Mouse (Mus musculus) neural tube, embryonic 15.5 days (tissue): Measurements from ENCODE around the gene Pdzrn4. TPM values are rescaled to one million over a fixed set of nuclear protein-coding genes. Genes with fewer than 3 reads are reported as not detected.
A peak's percentile ranks its signal among the peaks of the same experiment; 100 is the strongest.
"Not testable (repeated sequence)": the region's sequence is repeated elsewhere in the genome, so short reads cannot be mapped to it uniquely, and the experiment has no call there.

Experiments
- ATAC-seq: fragments of 200-750 bp; cut with Nextera tagmentation; 2 replicates; pipeline ENCODE4 v1.8.0; 2017; ENCODE audit warnings: mild to moderate bottlenecking, moderate TSS enrichment, moderate library complexity; ENCODE audit not compliant: low FRiP score
- H3K27ac ChIP-seq: fragments of 300-500 bp; sonication (generic); replicated peaks from 2 replicates; pipeline ENCODE4 v1.5.1; 2015; ENCODE audit warnings: mild to moderate bottlenecking, inconsistent platforms
- H3K27me3 ChIP-seq: fragments of 300-500 bp; sonication (generic); replicated peaks from 2 replicates; pipeline ENCODE4 v1.6.1; 2015; ENCODE audit warnings: inconsistent platforms
- H3K36me3 ChIP-seq: fragments of 300-500 bp; sonication (generic); 2 replicates; pipeline ENCODE4 v1.6.1; 2015; ENCODE audit warnings: inconsistent platforms
- H3K4me1 ChIP-seq: fragments of 300-500 bp; sonication (generic); 2 replicates; pipeline ENCODE4 v1.6.1; 2015; ENCODE audit warnings: inconsistent platforms
- H3K4me2 ChIP-seq: fragments of 300-500 bp; sonication (generic); 2 replicates; pipeline ENCODE4 v1.6.1; 2015; ENCODE audit warnings: inconsistent platforms, mild to moderate bottlenecking, moderate library complexity
- H3K4me3 ChIP-seq: fragments of 300-500 bp; sonication (generic); replicated peaks from 2 replicates; pipeline ENCODE4 v1.5.1; 2015; ENCODE audit warnings: mild to moderate bottlenecking, inconsistent platforms
- H3K9ac ChIP-seq: fragments of 300-500 bp; sonication (generic); replicated peaks from 2 replicates; pipeline ENCODE4 v1.6.1; 2015; ENCODE audit warnings: mild to moderate bottlenecking, inconsistent platforms
- H3K9me3 ChIP-seq: fragments of 300-500 bp; sonication (generic); replicated peaks from 2 replicates; pipeline ENCODE4 v1.6.1; 2016; ENCODE audit warnings: inconsistent platforms
- WGBS: fragments of 180-500 bp; shearing (Covaris S2); methylation state at CpG from one replicate; pipeline ENCODE4 v1.1.7; 2015; ENCODE audit warnings: mixed read lengths; 5-methylcytosine and 5-hydroxymethylcytosine counted together
- polyA plus RNA-seq: library from polyadenylated mRNA; unstranded; fragments of >200 nt; fragmentation: Nextera tagmentation; extraction: Ambion mirVana; gene quantifications from 2 replicates; pipeline ENCODE4 v1.2.1, GENCODE M21; 2015

Pdzrn4 gene
- 18.4 and 23.8 TPM in 2 replicates for polyA plus RNA-seq

GRCm38 (mm10) chr15:92396770-92397608, at the start of gene Pdzrn4:
TSS of gene Pdzrn4 (plus strand) at chr15:92396881.
- peaks cover 24% of the 10 kb centered on the region for H3K27me3 ChIP-seq
- ATAC-seq = peak; percentile 84; the same call in 1 of the 2 replicates
- H3K4me1 ChIP-seq = peaks cover 18% of the 10 kb centered on the region
- H3K9ac ChIP-seq = peak within 1 kb of the TSS; percentile 60
- 1% methylated on average over 62 of the region's 65 CpGs for WGBS
- H3K9me3 ChIP-seq = no peaks in the 10 kb centered on the region
- no peak within 1 kb of the TSS for H3K27ac ChIP-seq
- peak within 1 kb of the TSS; percentile 99 for H3K4me2 ChIP-seq
- H3K4me3 ChIP-seq = peak within 1 kb of the TSS; percentile 59
- H3K36me3 ChIP-seq = no peaks in the 10 kb centered on the region

GRCm38 (mm10) chr15:92347426-92347825, 49.3 kb upstream of the Pdzrn4 start:
- H3K9me3 ChIP-seq = no peaks in the 10 kb centered on the region
- H3K27me3 ChIP-seq = no peaks in the 10 kb centered on the region
- H3K4me3 ChIP-seq = no peak overlapping the region
- H3K4me1 ChIP-seq = peaks cover 5% of the 10 kb centered on the region; the same call in 1 of the 2 replicates
- no peak overlapping the region for H3K27ac ChIP-seq
- WGBS = 55% methylated on average over 4 of the region's 4 CpGs
- no peaks in the 10 kb centered on the region for H3K36me3 ChIP-seq
- no peak overlapping the region for H3K9ac ChIP-seq
- H3K4me2 ChIP-seq = no peak overlapping the region
- no peak for ATAC-seq

GRCm38 (mm10) chr15:92347902-92348301, 48.8 kb upstream of the Pdzrn4 start:
- H3K4me1 ChIP-seq = peaks cover 5% of the 10 kb centered on the region; the same call in 1 of the 2 replicates
- H3K9ac ChIP-seq = no peak overlapping the region
- H3K27me3 ChIP-seq = no peaks in the 10 kb centered on the region
- H3K4me3 ChIP-seq = no peak overlapping the region
- no peak overlapping the region for H3K27ac ChIP-seq
- no peaks in the 10 kb centered on the region for H3K9me3 ChIP-seq
- H3K4me2 ChIP-seq = no peak overlapping the region
- no peak for ATAC-seq
- no peaks in the 10 kb centered on the region for H3K36me3 ChIP-seq
- WGBS = 14% methylated on average over 3 of the region's 3 CpGs

- H3K9ac ChIP-seq, H3K9me3 ChIP-seq, H3K4me3 ChIP-seq, H3K27me3 ChIP-seq, H3K36me3 ChIP-seq, H3K4me2 ChIP-seq, H3K27ac ChIP-seq, ATAC-seq, H3K4me1 ChIP-seq: not testable (repeated sequence)
These were observed 48.2 kb upstream of the Pdzrn4 start for GRCm38 (mm10) chr15:92348453-92348852.

GRCm38 (mm10) chr15:92364153-92364552, 32.5 kb upstream of the Pdzrn4 start:
- H3K27me3 ChIP-seq = no peaks in the 10 kb centered on the region
- ATAC-seq = no peak
- no peaks in the 10 kb centered on the region for H3K9me3 ChIP-seq
- no peak overlapping the region for H3K9ac ChIP-seq
- H3K4me1 ChIP-seq = no peaks in the 10 kb centered on the region
- H3K27ac ChIP-seq = no peak overlapping the region
- H3K36me3 ChIP-seq = no peaks in the 10 kb centered on the region
- 59% methylated on average over 6 of the region's 6 CpGs for WGBS
- no peak overlapping the region for H3K4me3 ChIP-seq
- H3K4me2 ChIP-seq = no peak overlapping the region

DNA sequence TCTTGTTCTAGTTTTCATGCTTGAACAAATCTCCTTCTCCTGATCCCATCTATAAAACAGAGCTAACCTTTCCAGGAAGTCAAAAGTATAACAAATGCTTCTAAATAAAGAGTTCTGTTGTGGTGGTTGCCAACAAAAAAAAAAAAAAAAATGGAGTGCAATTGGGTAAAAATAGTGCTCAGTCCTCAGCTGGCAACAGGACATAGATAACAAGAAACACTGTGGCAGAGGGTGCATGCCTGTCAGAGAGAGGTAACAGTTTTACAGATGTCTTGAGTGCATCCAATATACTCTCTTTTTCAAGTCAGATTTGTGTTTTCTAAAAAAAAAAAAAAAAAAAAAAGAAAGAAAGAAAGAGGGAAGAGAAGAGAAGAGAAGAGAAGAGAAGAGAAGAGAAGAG, 32.1 kb upstream of the Pdzrn4 start:
- Histone ChIP-seq H3K4me1 (no peaks in the 10 kb centered on the region), H3K4me2 (no peak overlapping the region), H3K4me3 (no peak overlapping the region), H3K9me3 (no peaks in the 10 kb centered on the region), H3K27me3 (no peaks in the 10 kb centered on the region), H3K27ac (no peak overlapping the region), H3K9ac (no peak overlapping the region), H3K36me3 (no peaks in the 10 kb centered on the region)
- ATAC-seq = no peak

- H3K27ac ChIP-seq = no peak overlapping the region
- H3K36me3 ChIP-seq = no peaks in the 10 kb centered on the region
- 88% methylated on average over 5 of the region's 5 CpGs for WGBS
- H3K27me3 ChIP-seq = peaks cover 24% of the 10 kb centered on the region
- no peak overlapping the region for H3K9ac ChIP-seq
- H3K4me3 ChIP-seq = no peak overlapping the region
- H3K4me2 ChIP-seq = no peak overlapping the region
- no peaks in the 10 kb centered on the region for H3K9me3 ChIP-seq
- ATAC-seq = no peak
- H3K4me1 ChIP-seq = peaks cover 18% of the 10 kb centered on the region
These were observed 1.9 kb upstream of the Pdzrn4 start for GRCm38 (mm10) chr15:92394811-92395210.

DNA sequence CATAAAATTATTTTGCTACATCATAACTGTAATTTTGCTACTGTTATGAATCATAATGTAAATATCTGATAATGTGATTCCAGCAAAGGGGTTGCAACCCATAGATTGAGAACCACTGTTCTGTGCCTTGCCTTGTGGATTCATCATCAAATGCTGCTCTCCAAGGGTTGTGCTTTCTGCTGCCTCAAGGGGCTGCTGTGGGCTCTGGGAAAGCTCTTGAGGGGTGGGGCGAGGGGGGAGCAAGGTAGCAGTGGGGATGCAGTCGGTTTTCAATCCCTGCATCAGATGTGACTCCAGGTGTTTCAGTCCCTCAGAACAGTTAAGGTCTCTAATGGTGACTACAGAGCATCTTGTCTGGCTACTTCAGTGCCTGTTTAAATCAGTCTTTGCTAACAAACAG, 2.1 kb downstream of the Pdzrn4 start:
- Histone ChIP-seq H3K4me1 (peaks cover 18% of the 10 kb centered on the region), H3K4me3 (no peak overlapping the region), H3K27me3 (peaks cover 24% of the 10 kb centered on the region), H3K36me3 (no peaks in the 10 kb centered on the region), H3K9me3 (no peaks in the 10 kb centered on the region), H3K27ac (no peak overlapping the region), H3K9ac (no peak overlapping the region), H3K4me2 (no peak overlapping the region)
- WGBS = 52% methylated on average over 2 of the region's 2 CpGs
- ATAC-seq = no peak

DNA sequence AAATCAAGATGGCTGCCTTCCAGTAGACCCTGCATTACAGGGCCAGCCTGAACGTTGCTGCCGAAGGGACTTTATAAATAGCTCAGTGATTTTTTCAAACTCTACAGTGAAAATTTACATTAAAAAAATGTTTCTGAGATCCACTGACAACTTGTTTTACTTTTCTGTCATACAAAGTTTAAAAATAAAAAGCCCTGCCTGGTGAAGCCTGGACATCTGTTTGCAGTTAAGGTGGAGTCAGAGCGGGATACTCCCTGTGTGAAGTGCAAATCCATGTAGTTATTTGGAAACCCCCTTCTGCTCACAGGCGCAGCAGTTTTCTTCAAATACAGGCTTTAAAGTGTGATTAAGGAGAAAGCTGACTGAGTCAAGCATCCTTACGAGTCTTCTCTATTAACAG, 2.6 kb downstream of the Pdzrn4 start:
- H3K9ac ChIP-seq = no peak overlapping the region
- no peak overlapping the region for H3K4me2 ChIP-seq

DNA sequence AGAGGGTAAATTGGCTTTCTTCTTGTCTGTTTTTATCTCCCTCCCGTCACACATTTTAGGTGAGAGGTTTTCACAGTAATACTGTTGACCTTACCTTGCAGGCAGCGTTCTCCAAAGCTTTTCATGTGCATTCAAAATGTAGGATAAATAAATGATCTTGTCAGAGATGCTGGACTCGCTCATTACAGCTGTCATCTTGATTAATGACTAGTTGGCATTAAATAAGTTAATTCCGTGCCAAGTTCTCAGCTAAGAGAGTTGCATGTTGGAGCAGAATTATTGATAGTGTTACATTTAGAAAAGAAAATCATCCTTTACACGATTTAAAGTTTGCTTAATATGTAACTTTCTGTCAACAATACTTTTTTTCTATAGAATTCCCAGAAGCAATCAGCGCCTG, 4.9 kb downstream of the Pdzrn4 start:
- Histone ChIP-seq H3K4me3 (no peak overlapping the region), H3K4me1 (peaks cover 15% of the 10 kb centered on the region), H3K9ac (no peak overlapping the region), H3K9me3 (no peaks in the 10 kb centered on the region), H3K36me3 (no peaks in the 10 kb centered on the region), H3K27me3 (peaks cover 16% of the 10 kb centered on the region), H3K4me2 (no peak overlapping the region), H3K27ac (no peak overlapping the region)
- WGBS = 50% methylated on average over 6 of the region's 6 CpGs
- ATAC-seq = no peak

More for the DNA sequence above, 2.6 kb downstream of the Pdzrn4 start:
- Histone ChIP-seq H3K4me1 (peaks cover 18% of the 10 kb centered on the region), H3K27me3 (peaks cover 24% of the 10 kb centered on the region), H3K27ac (no peak overlapping the region), H3K9me3 (no peaks in the 10 kb centered on the region), H3K36me3 (no peaks in the 10 kb centered on the region), H3K4me3 (no peak overlapping the region)
- 82% methylated on average over 5 of the region's 5 CpGs for WGBS
- ATAC-seq = no peak

GRCm38 (mm10) chr15:92415323-92415722, 18.6 kb downstream of the Pdzrn4 start:
- WGBS = 13% methylated on average over 4 of the region's 4 CpGs
- Histone ChIP-seq H3K4me3 (no peak overlapping the region), H3K9ac (no peak overlapping the region), H3K4me2 (no peak overlapping the region), H3K4me1 (no peaks in the 10 kb centered on the region), H3K27ac (no peak overlapping the region), H3K27me3 (no peaks in the 10 kb centered on the region), H3K9me3 (no peaks in the 10 kb centered on the region), H3K36me3 (no peaks in the 10 kb centered on the region)
- ATAC-seq = no peak

DNA sequence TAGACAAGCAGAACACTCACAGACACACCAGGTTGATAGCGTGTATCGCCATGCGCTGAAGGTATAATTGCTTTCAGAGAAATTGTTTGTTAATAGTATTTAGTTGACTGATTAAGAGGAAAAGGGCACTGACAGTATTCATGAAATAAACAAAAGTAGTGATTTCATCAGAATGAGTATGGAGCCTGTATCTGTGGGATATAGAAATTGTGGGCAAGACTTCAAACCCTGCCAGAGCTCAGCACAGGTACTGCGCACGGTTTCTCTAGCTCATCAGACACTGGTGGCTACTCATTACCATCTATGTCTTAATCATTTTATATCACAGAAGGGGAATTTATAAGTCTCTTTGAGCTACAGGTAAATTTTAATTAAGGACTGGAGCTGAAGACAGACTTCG, 19.5 kb downstream of the Pdzrn4 start:
- no peak overlapping the region for H3K27ac ChIP-seq
- H3K9ac ChIP-seq = no peak overlapping the region
- H3K9me3 ChIP-seq = no peaks in the 10 kb centered on the region
- H3K4me2 ChIP-seq = no peak overlapping the region
- no peaks in the 10 kb centered on the region for H3K27me3 ChIP-seq
- no peak for ATAC-seq
- no peaks in the 10 kb centered on the region for H3K4me1 ChIP-seq
- H3K36me3 ChIP-seq = no peaks in the 10 kb centered on the region
- WGBS = 75% methylated on average over 6 of the region's 6 CpGs
- no peak overlapping the region for H3K4me3 ChIP-seq
